Mouse (Mus musculus): ENCODE results near the gene Rbmxl1.
A peak's percentile ranks its signal among the peaks of the same experiment; 100 is the strongest.
"Not testable (repeated sequence)": the region's sequence is repeated elsewhere in the genome, so short reads cannot be mapped to it uniquely, and the experiment has no call there.

Gene Rbmxl1

GRCm38 (mm10) chr8:78508719-78509272 is at the start of gene Rbmxl1:
TSS of gene Rbmxl1 (minus strand) at chr8:78508898.
- peak; percentile 93 for DNase-seq

GRCm38 (mm10) chr8:78556773-78557434 is 48.2 kb upstream of the Rbmxl1 start:
- no peak for DNase-seq

GRCm38 (mm10) chr8:78555817-78556216 is 47.1 kb upstream of the Rbmxl1 start:
- no peak for DNase-seq

GRCm38 (mm10) chr8:78550752-78551134 is 42.0 kb upstream of the Rbmxl1 start:
- DNase-seq, result no peak

GRCm38 (mm10) chr8:78549971-78550751 is 41.5 kb upstream of the Rbmxl1 start:
- no peak for DNase-seq

- DNase-seq, result not testable (repeated sequence)
Observed at GRCm38 (mm10) chr8:78545153-78545817, 36.6 kb upstream of the Rbmxl1 start.

GRCm38 (mm10) chr8:78544545-78544944 is 35.8 kb upstream of the Rbmxl1 start:
- no peak for DNase-seq

GRCm38 (mm10) chr8:78543621-78544020 is 34.9 kb upstream of the Rbmxl1 start:
- DNase-seq, result no peak

GRCm38 (mm10) chr8:78542670-78543069 is 34.0 kb upstream of the Rbmxl1 start:
- DNase-seq, result not testable (repeated sequence)

- DNase-seq, result no peak
Observed at GRCm38 (mm10) chr8:78537795-78538194, 29.1 kb upstream of the Rbmxl1 start.

- no peak for DNase-seq
Observed at GRCm38 (mm10) chr8:78536716-78537115, 28.0 kb upstream of the Rbmxl1 start.

- DNase-seq, result no peak
Observed at GRCm38 (mm10) chr8:78533981-78534380, 25.3 kb upstream of the Rbmxl1 start.

GRCm38 (mm10) chr8:78515132-78515531 is 6.4 kb upstream of the Rbmxl1 start:
- no peak for DNase-seq

- no peak for DNase-seq
Observed at GRCm38 (mm10) chr8:78514706-78515105, 6.0 kb upstream of the Rbmxl1 start.

GRCm38 (mm10) chr8:78513106-78513505 is 4.4 kb upstream of the Rbmxl1 start:
- DNase-seq, result no peak

- DNase-seq, result no peak
Observed at GRCm38 (mm10) chr8:78510926-78511325, 2.2 kb upstream of the Rbmxl1 start.

GRCm38 (mm10) chr8:78510094-78510493 is 1.4 kb upstream of the Rbmxl1 start:
- DNase-seq, result peak; percentile 8

- DNase-seq, result peak; percentile 89
Observed at GRCm38 (mm10) chr8:78509273-78510031, 754 bp upstream of the Rbmxl1 start, which contains the start of gene Slc10a7. TSS of gene Slc10a7 (plus strand) at chr8:78509346.

GRCm38 (mm10) chr8:78507979-78508718 is 549 bp downstream of the Rbmxl1 start:
- DNase-seq, result no peak

- DNase-seq, result no peak
Observed at GRCm38 (mm10) chr8:78502706-78503105, 6.0 kb downstream of the Rbmxl1 start.

GRCm38 (mm10) chr8:78496273-78496672 is 12.4 kb downstream of the Rbmxl1 start:
- not testable (repeated sequence) for DNase-seq

GRCm38 (mm10) chr8:78493031-78493430 is 15.7 kb downstream of the Rbmxl1 start:
- no peak for DNase-seq

Measured in kidney, postnatal 14 days (tissue).